Mouse (Mus musculus) lung, adult 2 months (tissue): ENCODE measurements at regions not wholly inside any gene's neighbourhood (a gene's known extent, or its start where the extent isn't known, plus 50 kb on each side); places are given as distances from the start of the nearest gene placed in this dataset.
A peak's percentile ranks its signal among the peaks of the same experiment; 100 is the strongest.

Experiments used
- DNase-seq: peaks from one replicate; pipeline ENCODE4 v3.0.0; 2022
- H3K4me1 ChIP-seq: fragments of 200-500 bp; 2 replicates; pipeline ENCODE4 v1.6.1; 2011; ENCODE audit warnings: low read length; ENCODE audit not compliant: control insufficient read depth, insufficient read depth
- H3K4me3 ChIP-seq: fragments of 200-500 bp; replicated peaks from 2 replicates; pipeline ENCODE3; 2011; ENCODE audit warnings: low read depth, mild to moderate bottlenecking, control low read depth, low read length; ENCODE audit errors: extremely low read depth
- CTCF ChIP-seq: fragments of 200-500 bp; IDR thresholded peaks from 2 replicates; pipeline ENCODE4 v1.5.1; 2011; ENCODE audit warnings: mild to moderate bottlenecking, low read length, control low read depth; ENCODE audit not compliant: insufficient read depth
- POLR2A ChIP-seq: fragments of 200-500 bp; IDR thresholded peaks from 2 replicates; pipeline ENCODE4 v1.6.1; 2011; ENCODE audit warnings: low read depth, mild to moderate bottlenecking, control low read depth, low read length, borderline replicate concordance; ENCODE audit errors: extremely low read depth
- WGBS: fragments of 180-500 bp; shearing (Covaris S2); methylation state at CpG from one replicate; pipeline ENCODE4 v1.1.7; 2018; 5-methylcytosine and 5-hydroxymethylcytosine counted together

DNA sequence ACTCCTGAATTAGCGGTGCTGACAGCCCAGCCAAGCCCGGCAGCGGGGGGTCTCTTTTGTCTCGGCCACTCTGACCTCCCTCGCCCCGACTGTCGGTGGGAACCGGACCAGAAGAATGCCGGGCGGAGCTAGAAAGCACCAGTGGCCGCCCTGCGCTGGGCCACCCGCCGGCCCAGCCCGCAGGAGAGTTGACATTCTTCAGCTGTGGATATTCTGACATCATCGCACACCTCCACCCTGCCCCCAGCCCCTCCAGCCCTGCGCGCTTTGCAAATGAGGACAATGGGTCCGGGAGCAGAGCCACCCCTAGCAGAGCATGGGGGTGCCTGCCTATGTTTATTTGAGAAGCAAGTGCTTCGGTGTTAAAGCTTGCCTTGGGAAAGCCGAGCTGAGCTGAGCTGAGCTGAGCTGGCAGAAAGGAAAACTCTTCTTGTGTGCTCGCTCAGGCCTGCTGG, 70.5 kb upstream of the Spaca7 start:
- Histone ChIP-seq H3K4me1 (no peaks in the 10 kb centered on the region), H3K4me3 (no peak overlapping the region)
- DNase-seq = peak; percentile 16
- WGBS = under 1% methylated on average over 22 of the region's 22 CpGs
- no peak for TF ChIP-seq POLR2A
- TF ChIP-seq CTCF = no peak

DNA sequence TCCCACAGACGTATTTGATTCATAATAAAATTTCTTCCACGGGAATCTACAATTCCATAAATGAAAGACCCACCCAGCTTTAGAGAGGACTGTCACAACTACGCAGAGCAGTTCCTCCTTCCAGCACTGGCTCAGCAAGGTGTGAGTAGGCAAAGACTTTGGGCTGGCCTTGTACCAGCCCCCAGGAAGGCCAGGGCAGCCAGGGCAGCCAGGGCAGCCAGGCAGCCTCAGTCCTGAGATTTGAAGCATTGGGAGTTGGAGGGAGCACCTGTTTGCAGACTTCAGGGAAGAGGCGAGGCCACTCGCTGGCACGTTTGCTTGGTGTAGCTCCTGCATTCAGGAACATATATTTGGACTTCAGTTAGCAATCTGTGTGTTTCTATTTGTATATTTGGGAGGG, 70.0 kb upstream of the Spaca7 start:
- Histone ChIP-seq H3K4me3 (no peak overlapping the region), H3K4me1 (no peaks in the 10 kb centered on the region)
- 15% methylated on average over 6 of the region's 6 CpGs for WGBS
- TF ChIP-seq CTCF (no peak), POLR2A (no peak)
- peak; percentile 13 for DNase-seq

- Histone ChIP-seq H3K4me1 (no peaks in the 10 kb centered on the region), H3K4me3 (no peak overlapping the region)
- WGBS = 13% methylated on average over 14 of the region's 14 CpGs
- no peak for TF ChIP-seq CTCF
- no peak for TF ChIP-seq POLR2A
- DNase-seq = no peak
Observed at GRCm38 (mm10) chr8:12503344-12503743, 69.5 kb upstream of the Spaca7 start.

DNA sequence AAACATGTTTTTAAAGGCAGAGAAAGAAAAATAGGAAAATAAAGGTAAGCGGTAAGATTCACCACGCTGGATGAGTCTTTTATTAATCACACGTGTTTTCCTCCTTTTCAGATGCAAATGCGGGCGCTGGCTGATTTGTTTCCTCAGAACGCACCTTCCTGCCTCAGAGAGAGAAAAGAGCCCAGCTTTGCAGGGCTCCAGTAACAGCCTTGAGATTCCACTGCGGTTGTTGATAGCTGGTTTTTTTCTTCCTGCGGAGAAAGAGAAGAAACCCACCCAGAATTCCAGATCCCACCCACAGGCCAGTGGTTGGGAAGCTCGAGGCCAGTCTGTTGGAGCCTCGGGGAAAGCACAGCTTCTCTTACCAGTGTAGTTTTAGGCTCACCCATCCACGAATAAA, 68.6 kb upstream of the Spaca7 start:
- no peak for DNase-seq
- Histone ChIP-seq H3K4me1 (no peaks in the 10 kb centered on the region), H3K4me3 (no peak overlapping the region)
- TF ChIP-seq POLR2A = no peak
- no peak for TF ChIP-seq CTCF
- WGBS = 7% methylated on average over 11 of the region's 11 CpGs

- DNase-seq = no peak
- Histone ChIP-seq H3K4me3 (no peak overlapping the region), H3K4me1 (no peaks in the 10 kb centered on the region)
- WGBS = 22% methylated on average over 3 of the region's 3 CpGs
- TF ChIP-seq POLR2A (no peak), CTCF (no peak)
Observed at GRCm38 (mm10) chr8:12504777-12505176, 68.1 kb upstream of the Spaca7 start.

DNA sequence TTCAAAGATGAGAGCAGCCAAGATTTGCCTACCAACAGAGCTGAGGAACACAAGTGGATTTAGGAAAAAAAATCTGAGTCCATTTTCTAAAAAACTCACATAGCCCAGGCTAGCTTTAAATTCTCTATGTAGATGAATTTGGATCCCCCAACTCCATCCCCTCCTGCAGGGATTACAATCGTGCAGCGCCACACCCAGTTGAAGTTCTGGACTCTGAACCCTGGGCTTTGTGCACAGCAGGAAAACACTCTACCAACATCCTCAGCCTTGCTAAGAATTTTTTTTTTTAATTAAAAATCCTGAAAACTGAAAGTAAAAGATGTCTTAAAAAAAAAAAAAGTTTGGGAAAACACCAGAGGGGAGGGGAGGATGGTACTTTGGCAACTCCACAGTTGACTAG, 62.6 kb upstream of the Spaca7 start:
- WGBS = 63% methylated on average over 2 of the region's 2 CpGs
- Histone ChIP-seq H3K4me1 (no peaks in the 10 kb centered on the region), H3K4me3 (no peak overlapping the region)
- TF ChIP-seq POLR2A (no peak), CTCF (no peak)
- no peak for DNase-seq

DNA sequence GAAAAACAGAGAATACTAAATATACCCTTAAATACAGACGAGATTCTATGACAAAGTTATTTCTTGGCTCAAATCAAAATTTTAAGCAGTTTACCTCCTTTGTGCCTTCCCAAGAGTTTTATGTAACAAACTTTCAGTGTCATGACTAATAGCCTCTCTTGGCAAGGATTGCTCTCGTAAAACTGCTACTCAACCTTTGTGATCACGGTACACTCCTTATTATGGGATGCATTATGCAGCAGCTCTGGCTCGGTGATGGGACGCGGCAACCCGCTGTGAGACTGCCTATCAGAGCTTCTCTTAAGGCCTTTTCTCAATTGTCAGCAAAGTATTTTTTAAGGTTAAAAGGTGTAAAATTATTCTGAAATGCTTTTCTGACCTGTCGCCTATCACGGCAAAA, 59.8 kb upstream of the Spaca7 start:
- Histone ChIP-seq H3K4me3 (no peak overlapping the region), H3K4me1 (no peaks in the 10 kb centered on the region)
- no peak for DNase-seq
- TF ChIP-seq POLR2A = no peak
- TF ChIP-seq CTCF = no peak
- 76% methylated on average over 9 of the region's 9 CpGs for WGBS

DNA sequence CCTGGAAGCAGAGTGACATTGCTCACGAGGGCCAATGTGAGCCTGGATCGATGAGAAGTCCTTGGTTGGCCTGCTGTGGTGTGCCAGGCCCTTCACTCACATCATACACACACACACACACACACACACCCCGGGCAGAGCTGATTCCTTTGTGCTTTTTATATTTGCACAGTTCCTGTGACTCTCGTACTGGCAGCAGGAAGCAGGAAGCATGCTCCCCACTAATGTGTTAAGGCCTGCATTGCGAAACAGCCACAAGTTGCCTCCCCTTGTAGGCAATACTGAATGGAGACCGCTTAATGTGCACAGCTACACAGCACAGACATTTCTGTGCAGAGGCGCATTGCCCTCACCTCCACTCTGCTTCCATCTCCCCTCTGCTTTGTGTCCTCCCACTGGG, 58.7 kb upstream of the Spaca7 start:
- TF ChIP-seq CTCF (no peak), POLR2A (no peak)
- Histone ChIP-seq H3K4me3 (no peak overlapping the region), H3K4me1 (no peaks in the 10 kb centered on the region)
- 52% methylated on average over 7 of the region's 7 CpGs for WGBS
- peak; percentile 9 for DNase-seq

- Histone ChIP-seq H3K4me1 (no peaks in the 10 kb centered on the region), H3K4me3 (no peak overlapping the region)
- TF ChIP-seq POLR2A (no peak), CTCF (no peak)
- WGBS = 62% methylated on average over 9 of the region's 9 CpGs
- DNase-seq = no peak
Observed at GRCm38 (mm10) chr8:12521636-12522035, 51.2 kb upstream of the Spaca7 start.
